Mouse (Mus musculus) embryonic fibroblast, embryonic 13.5 days (primary cell): ENCODE results near the gene Gdpd5.

Experiments
- CTCF ChIP-seq: IDR thresholded peaks from 2 replicates; pipeline ENCODE4 v1.5.1; 2011; ENCODE audit warnings: mild to moderate bottlenecking, control low read depth, low read length, moderate library complexity, borderline replicate concordance; ENCODE audit not compliant: insufficient read depth
- POLR2A ChIP-seq: IDR thresholded peaks from 2 replicates; pipeline ENCODE4 v1.6.1; 2011; ENCODE audit warnings: low read depth, mild to moderate bottlenecking, control low read depth, low read length, moderate library complexity

DNA sequence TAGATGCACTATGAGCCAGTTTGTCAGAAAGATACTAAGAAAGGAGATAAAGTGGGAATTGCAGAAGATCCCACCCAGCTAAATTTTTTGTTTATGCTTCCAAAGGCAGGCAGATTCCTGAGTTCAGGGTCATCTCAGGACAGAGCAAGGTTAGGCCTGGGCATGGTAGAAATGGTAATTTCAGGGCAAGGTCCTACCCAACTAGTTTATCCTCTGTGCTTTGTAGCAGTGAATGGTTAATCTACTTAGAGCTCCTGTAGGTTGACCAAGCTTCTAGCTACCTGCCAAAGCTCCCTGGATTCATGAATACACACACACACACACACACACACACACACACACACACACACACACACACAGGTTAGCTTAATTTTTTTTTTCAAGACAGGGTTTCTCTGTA lies 123.3 kb downstream of the Gdpd5 start:
- TF ChIP-seq CTCF (no peak), POLR2A (no peak)
